Mouse (Mus musculus): ENCODE measurements around the gene Bptf.

GRCm38 (mm10) chr11:107028275-107028618 is 103.7 kb downstream of the Bptf start:
- TF ChIP-seq CTCF (IDR thresholded peaks at IDR 0.05; ENCODE audit: low read depth) = no peak
- TF ChIP-seq EP300 (IDR thresholded peaks at IDR 0.05; ENCODE audit: low read depth) = no peak

Data from liver, postnatal 0 days (tissue).